Mouse (Mus musculus) hindbrain, embryonic 12.5 days (tissue): ENCODE results near the gene Car1. TPM values are rescaled to one million over a fixed set of nuclear protein-coding genes. Genes with fewer than 3 reads are reported as not detected.
"Not testable (repeated sequence)": the region's sequence is repeated elsewhere in the genome, so short reads cannot be mapped to it uniquely, and the experiment has no call there.

Experiments
- ATAC-seq: fragments of 200-750 bp; cut with Nextera tagmentation; 2 replicates; pipeline ENCODE4 v1.8.0; 2017; ENCODE audit warnings: moderate TSS enrichment; ENCODE audit not compliant: low FRiP score
- H3K27ac ChIP-seq: fragments of 300-500 bp; sonication (generic); 2 replicates; pipeline ENCODE4 v1.5.1; 2016; ENCODE audit warnings: mild to moderate bottlenecking
- H3K27me3 ChIP-seq: fragments of 300-500 bp; sonication (generic); 2 replicates; pipeline ENCODE4 v1.6.1; 2016; ENCODE audit warnings: mild to moderate bottlenecking
- H3K36me3 ChIP-seq: fragments of 300-500 bp; sonication (generic); 2 replicates; pipeline ENCODE4 v1.6.1; 2016; ENCODE audit warnings: mild to moderate bottlenecking
- H3K4me1 ChIP-seq: fragments of 300-500 bp; sonication (generic); 2 replicates; pipeline ENCODE4 v1.6.1; 2016
- H3K4me2 ChIP-seq: fragments of 300-500 bp; sonication (generic); replicated peaks from 2 replicates; pipeline ENCODE4 v1.6.1; 2016; ENCODE audit warnings: mild to moderate bottlenecking
- H3K4me3 ChIP-seq: fragments of 300-500 bp; sonication (generic); 2 replicates; pipeline ENCODE4 v1.5.1; 2016; ENCODE audit warnings: mild to moderate bottlenecking
- H3K9ac ChIP-seq: fragments of 300-500 bp; sonication (generic); 2 replicates; pipeline ENCODE4 v1.6.1; 2016; ENCODE audit warnings: mild to moderate bottlenecking, moderate library complexity
- H3K9me3 ChIP-seq: fragments of 300-500 bp; sonication (generic); replicated peaks from 2 replicates; pipeline ENCODE4 v1.6.1; 2016; ENCODE audit warnings: mild to moderate bottlenecking
- WGBS: fragments of 180-500 bp; shearing (Covaris S2); methylation state at CpG from one replicate; pipeline ENCODE4 v1.1.7; 2016; 5-methylcytosine and 5-hydroxymethylcytosine counted together
- polyA plus RNA-seq: library from polyadenylated mRNA; unstranded; fragments of >200 nt; fragmentation: Nextera tagmentation; extraction: Ambion mirVana; gene quantifications from 2 replicates; pipeline ENCODE4 v1.2.1, GENCODE M21; 2016

Gene Car1
- polyA plus RNA-seq, 1 experiment from 2014 or later: 0.23 TPM

- Histone ChIP-seq H3K9me3 (no peaks in the 10 kb centered on the region), H3K27ac (no peak overlapping the region), H3K9ac (no peak overlapping the region), H3K4me1 (no peaks in the 10 kb centered on the region), H3K36me3 (no peaks in the 10 kb centered on the region), H3K27me3 (no peaks in the 10 kb centered on the region), H3K4me2 (no peak overlapping the region), H3K4me3 (no peak overlapping the region)
- ATAC-seq: no peak
Measured at GRCm38 (mm10) chr3:14806702-14807101, 1.5 kb downstream of the Car1 start.

- Histone ChIP-seq H3K9ac (no peak overlapping the region), H3K27ac (no peak overlapping the region), H3K4me3 (no peak overlapping the region), H3K36me3 (no peaks in the 10 kb centered on the region), H3K9me3 (no peaks in the 10 kb centered on the region), H3K27me3 (no peaks in the 10 kb centered on the region), H3K4me1 (no peaks in the 10 kb centered on the region), H3K4me2 (no peak overlapping the region)
- 91% methylated on average over 3 of the region's 3 CpGs for WGBS
- ATAC-seq: no peak
Measured at GRCm38 (mm10) chr3:14805962-14806361, 2.2 kb downstream of the Car1 start.

DNA sequence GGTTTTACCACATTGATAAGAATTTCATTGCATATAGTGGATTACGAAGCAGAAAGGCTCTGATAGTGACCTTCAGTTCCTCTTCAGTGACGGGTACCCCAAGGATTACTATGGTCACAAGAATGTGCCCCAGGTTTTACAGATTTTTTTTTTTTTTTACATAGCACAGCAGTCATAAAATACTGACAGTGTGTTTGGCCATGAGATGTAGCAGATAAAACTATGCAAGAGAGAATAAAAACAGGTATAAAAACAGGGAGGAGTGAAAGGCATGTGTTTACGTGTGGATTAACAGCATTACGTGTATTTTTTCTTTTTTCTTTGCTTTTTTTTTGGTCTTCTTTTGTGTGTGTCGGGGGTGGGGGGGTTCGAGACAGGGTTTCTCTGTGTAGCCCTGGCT, 3.3 kb downstream of the Car1 start:
- H3K4me3 ChIP-seq: no peak overlapping the region
- no peak for ATAC-seq
- no peak overlapping the region for H3K27ac ChIP-seq
- H3K4me1 ChIP-seq: no peaks in the 10 kb centered on the region
- H3K36me3 ChIP-seq: no peaks in the 10 kb centered on the region
- H3K9ac ChIP-seq: no peak overlapping the region
- no peaks in the 10 kb centered on the region for H3K9me3 ChIP-seq
- H3K27me3 ChIP-seq: no peaks in the 10 kb centered on the region
- no peak overlapping the region for H3K4me2 ChIP-seq
- WGBS: 88% methylated on average over 6 of the region's 6 CpGs

DNA sequence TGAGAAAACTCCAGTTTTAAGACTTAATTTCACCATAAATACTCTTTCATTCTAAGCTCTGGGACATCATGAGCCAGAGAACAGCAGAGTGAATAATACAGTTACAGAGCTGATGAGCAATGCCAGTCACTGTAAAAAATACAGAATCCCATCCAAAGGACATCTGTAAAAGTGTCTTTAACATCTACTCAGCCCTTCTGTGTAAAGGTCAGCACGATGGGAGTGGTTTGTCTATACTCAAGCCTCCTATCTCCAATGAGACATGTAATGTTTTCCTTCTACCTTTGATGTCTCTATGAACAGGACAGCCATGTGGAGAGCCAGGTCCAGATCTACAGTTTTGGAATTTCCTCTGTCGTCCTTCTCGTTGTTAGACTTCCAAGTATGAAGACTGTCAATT, 11.1 kb downstream of the Car1 start:
- no peaks in the 10 kb centered on the region for H3K4me1 ChIP-seq
- H3K4me2 ChIP-seq: no peak overlapping the region
- no peak overlapping the region for H3K4me3 ChIP-seq
- no peak overlapping the region for H3K9ac ChIP-seq
- H3K36me3 ChIP-seq: no peaks in the 10 kb centered on the region
- no peak overlapping the region for H3K27ac ChIP-seq
- no peaks in the 10 kb centered on the region for H3K9me3 ChIP-seq
- no peak for ATAC-seq
- WGBS: 89% methylated on average over 3 of the region's 3 CpGs
- no peaks in the 10 kb centered on the region for H3K27me3 ChIP-seq

DNA sequence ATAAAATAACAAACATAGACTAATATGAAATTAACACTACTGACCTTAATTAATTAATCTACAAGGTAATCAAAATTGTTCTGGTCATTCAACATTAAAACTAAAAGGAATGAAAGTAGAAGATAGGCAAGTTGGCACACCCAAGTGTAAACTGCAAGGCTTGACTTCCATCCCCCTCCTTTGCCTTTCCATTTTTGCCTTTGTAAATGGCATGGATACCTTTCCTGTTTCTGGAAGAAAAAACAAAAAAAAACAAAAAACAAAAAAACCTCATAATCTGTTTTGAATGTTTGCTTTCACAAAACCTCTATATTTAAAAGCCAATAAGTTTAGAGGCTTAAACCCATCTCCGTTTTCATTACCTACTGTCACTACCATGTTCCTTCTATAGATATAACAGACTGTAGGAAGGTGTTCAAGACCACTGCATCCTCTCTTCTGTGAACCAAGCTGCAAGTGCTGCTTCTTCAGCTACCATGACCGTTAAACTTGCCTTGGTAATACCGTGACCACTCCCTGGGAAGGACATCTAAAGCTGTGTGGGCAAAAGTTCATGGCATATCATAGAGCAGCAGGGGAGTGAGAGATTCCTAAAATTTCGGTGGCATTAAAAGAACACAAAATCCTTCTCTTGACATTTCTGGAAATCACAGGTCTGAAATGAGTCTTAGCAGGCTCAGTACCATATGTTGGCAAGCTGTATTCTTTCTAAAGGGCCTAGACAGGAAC, 12.7 kb downstream of the Car1 start:
- no peak overlapping the region for H3K27ac ChIP-seq
- no peak for ATAC-seq
- no peaks in the 10 kb centered on the region for H3K27me3 ChIP-seq
- no peak overlapping the region for H3K9ac ChIP-seq
- no peaks in the 10 kb centered on the region for H3K36me3 ChIP-seq
- H3K9me3 ChIP-seq: no peaks in the 10 kb centered on the region
- no peak overlapping the region for H3K4me2 ChIP-seq
- 84% methylated on average over 4 of the region's 4 CpGs for WGBS
- no peaks in the 10 kb centered on the region for H3K4me1 ChIP-seq
- no peak overlapping the region for H3K4me3 ChIP-seq

GRCm38 (mm10) chr3:14792032-14792431, 16.1 kb downstream of the Car1 start:
- Histone ChIP-seq H3K27ac (no peak overlapping the region), H3K4me3 (no peak overlapping the region), H3K27me3 (no peaks in the 10 kb centered on the region), H3K4me1 (no peaks in the 10 kb centered on the region), H3K9me3 (no peaks in the 10 kb centered on the region), H3K36me3 (no peaks in the 10 kb centered on the region), H3K9ac (no peak overlapping the region), H3K4me2 (no peak overlapping the region)
- no peak for ATAC-seq

DNA sequence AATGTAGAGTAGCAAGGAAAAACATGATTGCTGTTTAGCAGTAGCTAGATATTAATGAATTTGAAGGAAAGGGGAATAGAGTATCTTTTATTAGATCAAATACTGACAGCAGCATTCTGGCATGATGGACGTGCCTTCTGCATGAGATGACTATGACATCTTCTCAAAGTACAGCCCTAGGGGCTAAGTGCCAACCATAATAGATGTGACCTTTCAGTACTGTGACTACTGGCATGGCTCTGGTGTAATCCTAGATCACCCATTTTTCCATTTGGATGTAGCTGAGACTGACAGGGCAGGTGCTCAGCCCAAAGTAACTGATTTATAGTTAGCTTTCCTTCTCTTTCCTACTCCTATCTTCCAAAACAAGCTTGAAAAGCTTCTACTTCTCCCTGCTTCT, 20.6 kb downstream of the Car1 start:
- Histone ChIP-seq H3K9me3 (no peaks in the 10 kb centered on the region), H3K4me1 (no peaks in the 10 kb centered on the region), H3K4me3 (no peak overlapping the region), H3K27me3 (no peaks in the 10 kb centered on the region), H3K36me3 (no peaks in the 10 kb centered on the region), H3K27ac (no peak overlapping the region), H3K9ac (no peak overlapping the region), H3K4me2 (no peak overlapping the region)
- WGBS: 68% methylated on average over 1 of the region's 1 CpGs
- no peak for ATAC-seq

GRCm38 (mm10) chr3:14787136-14787535, 21.0 kb downstream of the Car1 start:
- no peaks in the 10 kb centered on the region for H3K9me3 ChIP-seq
- H3K9ac ChIP-seq: no peak overlapping the region
- no peaks in the 10 kb centered on the region for H3K36me3 ChIP-seq
- no peak for ATAC-seq
- 38% methylated on average over 1 of the region's 1 CpGs for WGBS
- H3K4me1 ChIP-seq: no peaks in the 10 kb centered on the region
- H3K27me3 ChIP-seq: no peaks in the 10 kb centered on the region
- H3K27ac ChIP-seq: no peak overlapping the region
- H3K4me3 ChIP-seq: no peak overlapping the region
- no peak overlapping the region for H3K4me2 ChIP-seq

- WGBS: 72% methylated on average over 2 of the region's 2 CpGs
- Histone ChIP-seq H3K27ac (no peak overlapping the region), H3K9ac (no peak overlapping the region), H3K9me3 (no peaks in the 10 kb centered on the region), H3K36me3 (no peaks in the 10 kb centered on the region), H3K4me1 (no peaks in the 10 kb centered on the region), H3K4me2 (no peak overlapping the region), H3K27me3 (no peaks in the 10 kb centered on the region), H3K4me3 (no peak overlapping the region)
- ATAC-seq: no peak
Measured at GRCm38 (mm10) chr3:14786551-14787079, 21.6 kb downstream of the Car1 start.

- H3K9ac ChIP-seq: no peak overlapping the region
- no peak for ATAC-seq
- H3K4me1 ChIP-seq: no peaks in the 10 kb centered on the region
- H3K27me3 ChIP-seq: no peaks in the 10 kb centered on the region
- 85% methylated on average over 2 of the region's 2 CpGs for WGBS
- H3K4me3 ChIP-seq: no peak overlapping the region
- H3K27ac ChIP-seq: no peak overlapping the region
- H3K9me3 ChIP-seq: no peaks in the 10 kb centered on the region
- no peaks in the 10 kb centered on the region for H3K36me3 ChIP-seq
- no peak overlapping the region for H3K4me2 ChIP-seq
Measured at GRCm38 (mm10) chr3:14785353-14785752, 22.8 kb downstream of the Car1 start.

DNA sequence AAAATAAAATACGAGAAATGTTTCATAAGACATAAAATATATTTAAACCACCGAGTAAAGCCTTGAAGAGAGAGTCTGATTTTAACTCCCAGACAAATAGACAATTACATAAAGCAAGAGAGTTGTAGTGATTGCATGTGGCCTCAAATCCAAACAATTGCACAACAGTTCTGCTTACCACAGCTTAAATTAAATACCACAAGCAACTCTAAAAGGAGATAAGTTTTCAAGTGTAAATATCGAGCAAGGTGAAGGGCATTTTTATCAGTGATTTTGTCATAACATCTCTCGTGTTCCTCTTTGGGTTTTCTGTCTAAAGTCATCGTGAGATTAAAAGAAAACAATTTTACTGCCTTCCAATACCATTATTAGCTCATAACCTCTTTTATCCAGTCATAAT, 25.0 kb downstream of the Car1 start:
- H3K4me3 ChIP-seq, ATAC-seq, H3K4me2 ChIP-seq, H3K9me3 ChIP-seq, H3K9ac ChIP-seq, H3K27ac ChIP-seq, H3K27me3 ChIP-seq, H3K4me1 ChIP-seq, H3K36me3 ChIP-seq: not testable (repeated sequence)
- WGBS: 91% methylated on average over 5 of the region's 5 CpGs

- WGBS: 85% methylated on average over 3 of the region's 3 CpGs
- ATAC-seq, H3K4me3 ChIP-seq, H3K4me2 ChIP-seq, H3K27ac ChIP-seq, H3K9ac ChIP-seq, H3K27me3 ChIP-seq, H3K4me1 ChIP-seq, H3K9me3 ChIP-seq, H3K36me3 ChIP-seq: not testable (repeated sequence)
Measured at GRCm38 (mm10) chr3:14782365-14782764, 25.8 kb downstream of the Car1 start.

- H3K9ac ChIP-seq: no peak overlapping the region
- H3K36me3 ChIP-seq: no peaks in the 10 kb centered on the region
- no peaks in the 10 kb centered on the region for H3K9me3 ChIP-seq
- no peaks in the 10 kb centered on the region for H3K27me3 ChIP-seq
- no peak overlapping the region for H3K4me2 ChIP-seq
- no peak overlapping the region for H3K4me3 ChIP-seq
- H3K4me1 ChIP-seq: no peaks in the 10 kb centered on the region
- no peak for ATAC-seq
- H3K27ac ChIP-seq: no peak overlapping the region
- 79% methylated on average over 2 of the region's 2 CpGs for WGBS
Measured at GRCm38 (mm10) chr3:14780212-14780611, 28.0 kb downstream of the Car1 start.
